Mouse (Mus musculus) cortical plate, adult 2 months (tissue): ENCODE results near the gene Enpp5.

ENCODE experiments used
- CTCF ChIP-seq: fragments of 200-500 bp; IDR thresholded peaks from 2 replicates; pipeline ENCODE4 v1.5.1; 2011; ENCODE audit warnings: mild to moderate bottlenecking, control low read depth, low read length; ENCODE audit not compliant: insufficient read depth; ENCODE audit errors: extremely low read depth
- POLR2A ChIP-seq: fragments of 200-500 bp; IDR thresholded peaks from 2 replicates; pipeline ENCODE4 v1.6.1; 2011; ENCODE audit warnings: mild to moderate bottlenecking, low read length, control low read depth; ENCODE audit not compliant: insufficient read depth; ENCODE audit errors: extremely low read depth

DNA sequence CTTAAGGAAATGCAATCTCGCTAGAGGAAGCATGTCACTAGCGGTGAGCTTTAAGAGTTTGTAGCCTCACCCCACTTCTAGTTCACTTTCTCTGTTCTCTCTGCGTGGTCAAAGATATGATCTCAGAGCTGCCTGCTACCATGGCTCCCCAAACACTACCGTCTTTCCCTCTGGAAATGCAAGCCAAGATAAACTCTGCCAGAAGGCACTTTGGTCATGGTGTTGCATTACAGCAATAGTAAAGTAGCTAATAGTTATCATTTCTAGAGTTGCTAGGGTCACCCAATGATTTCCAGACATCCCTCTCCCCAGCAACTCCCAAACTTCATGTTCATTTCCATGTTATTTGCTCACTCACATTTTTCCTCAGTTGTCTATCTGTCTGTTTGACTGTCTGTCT lies 39.6 kb downstream of the Enpp5 start:
- TF ChIP-seq CTCF (no peak), POLR2A (no peak)
